Mouse (Mus musculus) neural tube, embryonic 11.5 days (tissue): Measurements from ENCODE around the gene Lpar1. TPM values are rescaled to one million over a fixed set of nuclear protein-coding genes. Genes with fewer than 3 reads are reported as not detected.

ENCODE experiments used
- ATAC-seq: fragments of 200-750 bp; cut with Nextera tagmentation; 2 replicates; pipeline ENCODE4 v1.8.0; 2017; ENCODE audit warnings: moderate number of reproducible peaks, mild to moderate bottlenecking, moderate TSS enrichment, moderate library complexity; ENCODE audit not compliant: insufficient read depth, low FRiP score, low TSS enrichment
- DNase-seq: peaks from one replicate; pipeline ENCODE4 v3.0.0-alpha.2; 2015; ENCODE audit warnings: low spot score
- H3K27ac ChIP-seq: fragments of 300-500 bp; sonication (generic); 2 replicates; pipeline ENCODE4 v1.5.1; 2014; ENCODE audit warnings: low read depth, mild to moderate bottlenecking, low read length
- H3K27me3 ChIP-seq: fragments of 300-500 bp; sonication (generic); 2 replicates; pipeline ENCODE4 v1.6.1; 2014; ENCODE audit warnings: mild to moderate bottlenecking, low read length, mixed read lengths; ENCODE audit not compliant: control insufficient read depth, insufficient read depth
- H3K36me3 ChIP-seq: fragments of 300-500 bp; sonication (generic); 2 replicates; pipeline ENCODE4 v1.6.1; 2014; ENCODE audit warnings: mild to moderate bottlenecking, low read length, moderate library complexity, mixed read lengths; ENCODE audit not compliant: control insufficient read depth, insufficient read depth
- H3K4me1 ChIP-seq: fragments of 300-500 bp; sonication (generic); 2 replicates; pipeline ENCODE4 v1.6.1; 2014; ENCODE audit warnings: low read length, mixed read lengths; ENCODE audit not compliant: control insufficient read depth, insufficient read depth
- H3K4me2 ChIP-seq: fragments of 300-500 bp; sonication (generic); 2 replicates; pipeline ENCODE4 v1.6.1; 2014; ENCODE audit warnings: low read depth, mild to moderate bottlenecking, moderate library complexity
- H3K4me3 ChIP-seq: fragments of 300-500 bp; sonication (generic); 2 replicates; pipeline ENCODE4 v1.5.1; 2014; ENCODE audit warnings: low read depth, low read length
- H3K9ac ChIP-seq: fragments of 300-500 bp; sonication (generic); 2 replicates; pipeline ENCODE4 v1.6.1; 2014; ENCODE audit warnings: mild to moderate bottlenecking, low read length
- H3K9me3 ChIP-seq: fragments of 300-500 bp; sonication (generic); 2 replicates; pipeline ENCODE4 v1.6.1; 2016; ENCODE audit warnings: low read length; ENCODE audit not compliant: control insufficient read depth
- WGBS: fragments of 180-500 bp; shearing (Covaris S2); extraction: QIAGEN DNeasy Blood & Tissue Kit; methylation state at CpG from one replicate; pipeline ENCODE4 v1.1.7; 2014; 5-methylcytosine and 5-hydroxymethylcytosine counted together
- polyA plus RNA-seq: library from polyadenylated mRNA; unstranded; fragments of >200 nt; fragmentation: Nextera tagmentation; extraction: Ambion mirVana; gene quantifications from 2 replicates; pipeline ENCODE4 v1.2.1, GENCODE M21; 2014

Gene Lpar1
- polyA plus RNA-seq, 1 experiment from 2014 or later = 60.3 TPM

GRCm38 (mm10) chr4:58437271-58437670 is 116.4 kb downstream of the Lpar1 start:
- H3K27ac ChIP-seq = no peak overlapping the region
- H3K36me3 ChIP-seq = no peaks in the 10 kb centered on the region
- no peak overlapping the region for H3K4me2 ChIP-seq
- no peaks in the 10 kb centered on the region for H3K9me3 ChIP-seq
- 89% methylated on average over 15 of the region's 15 CpGs for WGBS
- H3K4me3 ChIP-seq = no peak overlapping the region
- ATAC-seq = no peak
- H3K4me1 ChIP-seq = no peaks in the 10 kb centered on the region
- H3K27me3 ChIP-seq = no peaks in the 10 kb centered on the region
- DNase-seq = no peak
- H3K9ac ChIP-seq = no peak overlapping the region

GRCm38 (mm10) chr4:58423276-58423930 is 130.3 kb downstream of the Lpar1 start:
- no peak overlapping the region for H3K4me2 ChIP-seq
- WGBS = 75% methylated on average over 9 of the region's 9 CpGs

GRCm38 (mm10) chr4:58419225-58419624 is 134.5 kb downstream of the Lpar1 start:
- Histone ChIP-seq H3K4me1 (no peaks in the 10 kb centered on the region), H3K27me3 (no peaks in the 10 kb centered on the region), H3K36me3 (no peaks in the 10 kb centered on the region), H3K9me3 (no peaks in the 10 kb centered on the region), H3K4me2 (no peak overlapping the region), H3K27ac (no peak overlapping the region), H3K9ac (no peak overlapping the region), H3K4me3 (no peak overlapping the region)
- 61% methylated on average over 5 of the region's 5 CpGs for WGBS
- no peak for DNase-seq
- no peak for ATAC-seq

More at GRCm38 (mm10) chr4:58423276-58423930, 130.3 kb downstream of the Lpar1 start:
- H3K9ac ChIP-seq = no peak overlapping the region
- H3K4me1 ChIP-seq = no peaks in the 10 kb centered on the region
- no peaks in the 10 kb centered on the region for H3K36me3 ChIP-seq
- no peaks in the 10 kb centered on the region for H3K27me3 ChIP-seq
- no peak overlapping the region for H3K27ac ChIP-seq
- no peak overlapping the region for H3K4me3 ChIP-seq
- no peak for DNase-seq
- no peaks in the 10 kb centered on the region for H3K9me3 ChIP-seq
- no peak for ATAC-seq

GRCm38 (mm10) chr4:58417319-58417718 is 136.4 kb downstream of the Lpar1 start:
- no peaks in the 10 kb centered on the region for H3K4me1 ChIP-seq
- no peak for ATAC-seq

GRCm38 (mm10) chr4:58415537-58415936 is 138.2 kb downstream of the Lpar1 start:
- H3K27me3 ChIP-seq = no peaks in the 10 kb centered on the region
- H3K9ac ChIP-seq = no peak overlapping the region
- 92% methylated on average over 3 of the region's 3 CpGs for WGBS
- no peaks in the 10 kb centered on the region for H3K36me3 ChIP-seq
- no peaks in the 10 kb centered on the region for H3K9me3 ChIP-seq
- H3K27ac ChIP-seq = no peak overlapping the region
- no peaks in the 10 kb centered on the region for H3K4me1 ChIP-seq
- ATAC-seq (no peak), DNase-seq (no peak)
- no peak overlapping the region for H3K4me2 ChIP-seq
- no peak overlapping the region for H3K4me3 ChIP-seq

More at GRCm38 (mm10) chr4:58417319-58417718, 136.4 kb downstream of the Lpar1 start:
- H3K27me3 ChIP-seq = no peaks in the 10 kb centered on the region
- no peak overlapping the region for H3K4me3 ChIP-seq
- no peaks in the 10 kb centered on the region for H3K9me3 ChIP-seq
- 87% methylated on average over 4 of the region's 4 CpGs for WGBS
- no peak overlapping the region for H3K27ac ChIP-seq
- no peak overlapping the region for H3K4me2 ChIP-seq
- no peaks in the 10 kb centered on the region for H3K36me3 ChIP-seq
- no peak for DNase-seq
- no peak overlapping the region for H3K9ac ChIP-seq

GRCm38 (mm10) chr4:58413188-58414185 is 140.2 kb downstream of the Lpar1 start:
- H3K27me3 ChIP-seq = no peaks in the 10 kb centered on the region
- ATAC-seq (no peak), DNase-seq (no peak)
- H3K9ac ChIP-seq = no peak overlapping the region
- no peak overlapping the region for H3K4me3 ChIP-seq
- WGBS = 69% methylated on average over 13 of the region's 13 CpGs
- H3K4me1 ChIP-seq = no peaks in the 10 kb centered on the region
- no peaks in the 10 kb centered on the region for H3K36me3 ChIP-seq
- H3K9me3 ChIP-seq = no peaks in the 10 kb centered on the region
- H3K4me2 ChIP-seq = no peak overlapping the region
- no peak overlapping the region for H3K27ac ChIP-seq

GRCm38 (mm10) chr4:58401973-58402501 is 151.7 kb downstream of the Lpar1 start:
- Histone ChIP-seq H3K4me3 (no peak overlapping the region), H3K9ac (no peak overlapping the region), H3K27me3 (no peaks in the 10 kb centered on the region), H3K4me2 (no peak overlapping the region), H3K36me3 (no peaks in the 10 kb centered on the region), H3K9me3 (no peaks in the 10 kb centered on the region), H3K4me1 (no peaks in the 10 kb centered on the region), H3K27ac (no peak overlapping the region)
- 89% methylated on average over 4 of the region's 4 CpGs for WGBS
- ATAC-seq (no peak), DNase-seq (no peak)

- WGBS = 92% methylated on average over 12 of the region's 12 CpGs
- Histone ChIP-seq H3K9ac (no peak overlapping the region), H3K9me3 (no peaks in the 10 kb centered on the region), H3K36me3 (no peaks in the 10 kb centered on the region), H3K4me2 (no peak overlapping the region), H3K27me3 (no peaks in the 10 kb centered on the region), H3K4me3 (no peak overlapping the region), H3K27ac (no peak overlapping the region), H3K4me1 (no peaks in the 10 kb centered on the region)
- no peak for DNase-seq
- ATAC-seq = no peak
Observed at GRCm38 (mm10) chr4:58400861-58401341, 152.8 kb downstream of the Lpar1 start.
